Mouse (Mus musculus) spleen, postnatal 4 days (tissue): ENCODE measurements around the gene Gstp1.
A peak's percentile ranks its signal among the peaks of the same experiment; 100 is the strongest.
"Not testable (repeated sequence)": the region's sequence is repeated elsewhere in the genome, so short reads cannot be mapped to it uniquely, and the experiment has no call there.

ENCODE experiments used
- DNase-seq, 2 experiments: peaks; one replicate each; pipeline ENCODE4 v3.0.0; 2022; ENCODE audit warnings: low spot score in 2 of 2

Gene Gstp1

DNA sequence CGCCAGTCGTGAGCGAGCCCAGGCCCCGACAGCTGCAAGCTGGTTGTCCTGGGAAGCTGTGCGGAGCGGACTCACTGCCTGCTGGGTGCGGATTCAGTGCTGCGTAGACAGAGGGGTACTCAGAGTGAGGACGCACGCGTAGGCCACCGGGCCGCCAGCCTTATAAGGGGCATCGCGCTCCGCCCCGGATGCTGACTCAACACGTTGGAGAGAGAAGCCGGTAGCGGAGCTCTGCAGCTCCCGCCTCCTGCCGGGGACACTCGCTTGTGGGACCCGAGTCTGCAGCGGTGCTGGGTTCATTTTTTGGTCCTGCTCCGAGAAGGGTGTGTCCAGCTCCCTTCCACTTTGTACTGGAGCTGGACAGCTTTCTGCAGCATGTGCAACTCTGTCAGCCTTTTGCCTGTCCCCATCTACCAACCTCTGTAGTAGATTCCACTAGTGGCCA, at the start of gene Gstp1:
TSS of gene Gstp1 (minus strand) at position 198 of the 445 bp plus-strand sequence.
- peak; percentile 81 to 89 for DNase-seq

DNA sequence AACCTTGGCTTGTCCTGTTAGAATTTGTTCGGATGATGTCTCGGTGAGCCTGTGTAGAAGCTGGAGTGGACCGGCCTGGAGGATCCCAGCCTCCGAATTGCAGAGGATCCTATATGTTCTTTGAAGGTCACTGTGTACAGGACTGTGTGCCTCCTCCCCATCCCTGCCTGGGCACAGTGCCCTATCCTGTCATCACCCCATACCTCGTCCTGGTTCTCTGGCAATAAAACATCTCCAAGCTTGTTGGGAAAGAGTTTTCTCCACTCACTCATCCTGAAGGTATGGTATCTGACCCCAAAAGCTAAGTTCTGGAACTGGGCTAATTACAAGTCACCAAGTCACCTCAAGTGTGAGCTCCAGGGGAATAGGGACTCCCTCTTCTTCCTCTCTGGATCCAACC, 49.3 kb upstream of the Gstp1 start:
- no peak for DNase-seq

DNA sequence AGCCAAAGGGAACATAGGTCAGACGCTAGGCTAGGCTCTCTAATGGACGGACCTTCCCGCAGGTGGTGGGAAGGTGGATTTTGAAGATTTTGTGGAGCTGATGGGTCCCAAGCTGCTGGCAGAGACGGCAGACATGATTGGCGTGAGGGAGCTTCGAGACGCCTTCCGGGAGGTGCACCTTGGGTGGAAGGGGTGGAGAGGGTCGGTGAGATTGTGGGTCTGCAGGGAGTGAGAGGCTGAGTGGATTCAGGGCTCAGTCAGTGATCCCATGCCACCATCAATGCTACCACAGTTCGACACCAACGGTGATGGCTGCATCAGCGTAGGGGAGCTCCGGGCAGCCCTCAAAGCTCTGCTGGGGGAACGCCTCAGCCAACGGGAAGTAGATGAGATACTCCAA, 48.4 kb upstream of the Gstp1 start:
- no peak for DNase-seq

- DNase-seq, result no peak
Observed at GRCm38 (mm10) chr19:4084984-4085383, 47.2 kb upstream of the Gstp1 start.

DNA sequence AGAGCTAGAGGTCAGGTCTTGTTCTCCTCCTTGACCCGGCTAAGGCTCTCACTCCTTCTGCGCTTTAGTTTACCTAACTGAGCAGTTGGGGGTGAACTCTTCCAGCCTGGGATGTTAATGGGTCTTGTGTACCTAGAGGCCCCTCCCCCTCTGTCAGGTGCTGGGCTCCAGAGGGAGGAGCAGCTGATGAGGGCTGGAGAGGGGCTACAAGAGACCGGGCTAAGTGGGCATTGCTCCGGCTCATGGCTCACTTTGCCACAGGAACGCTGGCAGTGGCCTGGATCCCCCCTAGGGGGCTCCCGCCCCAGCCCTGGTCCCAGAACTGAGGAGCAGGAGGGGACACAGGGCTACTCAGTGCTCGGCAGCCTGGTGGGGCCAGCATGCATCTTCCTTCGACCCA, 46.0 kb upstream of the Gstp1 start:
- DNase-seq, result peak in 1 of 2 experiments; percentile 13

- no peak for DNase-seq
Observed at GRCm38 (mm10) chr19:4083316-4083715, 45.5 kb upstream of the Gstp1 start.

GRCm38 (mm10) chr19:4082219-4082965, 44.6 kb upstream of the Gstp1 start:
- DNase-seq, result peak in 1 of 2 experiments; percentile 58

DNA sequence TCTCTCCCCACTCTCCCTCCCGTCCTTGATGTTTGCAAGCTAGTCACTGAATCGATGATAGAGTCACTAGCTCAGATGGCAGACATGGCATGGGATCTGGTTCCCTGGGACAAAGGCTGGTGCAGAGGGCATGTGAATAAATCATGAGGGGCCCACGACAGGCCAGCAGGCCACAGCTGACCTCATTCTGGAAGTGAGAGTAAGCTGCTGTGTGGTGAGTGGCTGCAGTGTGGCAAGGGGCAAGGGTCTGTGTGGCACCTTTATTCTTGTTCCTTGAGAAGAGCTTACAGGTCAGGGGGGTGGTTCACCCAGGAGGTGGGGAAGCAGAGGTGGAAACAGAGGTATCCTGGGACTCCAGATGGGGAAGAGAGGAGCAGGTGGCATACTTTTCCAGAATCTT, 43.6 kb upstream of the Gstp1 start, which contains the start of gene Cabp2:
TSS of gene Cabp2 (plus strand) at position 185 of the 400 bp plus-strand sequence.
- peak; percentile 12 to 63 for DNase-seq

DNA sequence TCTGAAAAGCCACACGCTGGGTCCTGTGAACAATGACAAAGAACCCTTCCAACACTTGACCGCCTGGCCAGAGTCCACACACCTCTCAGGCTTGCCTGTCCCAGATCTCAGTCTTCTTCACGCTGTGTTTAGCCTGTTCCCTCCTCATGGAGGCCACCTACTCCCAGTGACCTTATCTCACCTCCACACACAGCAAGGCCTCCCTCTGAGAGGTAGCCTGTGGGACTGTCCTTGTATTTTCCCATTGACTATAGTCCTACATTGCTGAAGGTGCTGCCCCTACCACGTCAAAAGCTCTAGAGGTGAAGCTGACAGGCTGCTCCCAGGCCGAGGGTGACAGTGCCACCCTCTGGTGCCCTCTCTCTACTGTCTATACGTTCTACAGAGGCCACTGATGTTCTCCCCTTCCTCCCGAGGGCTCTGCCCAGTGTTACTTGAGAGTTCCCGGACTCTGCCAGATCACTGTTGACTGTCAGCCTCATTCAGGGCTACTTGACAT, 42.8 kb upstream of the Gstp1 start:
- peak; percentile 46 to 70 for DNase-seq

GRCm38 (mm10) chr19:4079594-4079993, 41.8 kb upstream of the Gstp1 start:
- peak in 1 of 2 experiments; percentile 67 for DNase-seq

DNA sequence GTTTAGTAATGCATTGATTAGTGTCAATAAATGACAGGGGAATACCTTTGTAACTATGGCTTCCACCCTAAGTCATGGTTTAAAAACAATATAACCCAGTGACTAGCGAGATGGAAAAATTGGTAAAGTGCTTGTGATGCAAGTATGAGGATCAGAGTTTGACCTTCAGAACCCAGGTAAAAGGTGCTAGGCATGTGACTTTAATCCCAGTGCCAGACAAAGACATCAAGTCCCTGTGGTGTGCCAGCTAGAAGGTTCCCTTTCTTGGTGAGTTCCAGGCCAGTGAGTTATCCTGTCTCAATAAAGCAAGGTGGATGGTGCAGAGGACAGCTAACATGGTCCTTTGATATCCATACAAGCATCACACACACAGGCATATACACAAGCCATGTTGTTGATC, 37.7 kb upstream of the Gstp1 start:
- DNase-seq, result no peak

- no peak for DNase-seq
Observed at GRCm38 (mm10) chr19:4072706-4073424, 35.1 kb upstream of the Gstp1 start.

DNA sequence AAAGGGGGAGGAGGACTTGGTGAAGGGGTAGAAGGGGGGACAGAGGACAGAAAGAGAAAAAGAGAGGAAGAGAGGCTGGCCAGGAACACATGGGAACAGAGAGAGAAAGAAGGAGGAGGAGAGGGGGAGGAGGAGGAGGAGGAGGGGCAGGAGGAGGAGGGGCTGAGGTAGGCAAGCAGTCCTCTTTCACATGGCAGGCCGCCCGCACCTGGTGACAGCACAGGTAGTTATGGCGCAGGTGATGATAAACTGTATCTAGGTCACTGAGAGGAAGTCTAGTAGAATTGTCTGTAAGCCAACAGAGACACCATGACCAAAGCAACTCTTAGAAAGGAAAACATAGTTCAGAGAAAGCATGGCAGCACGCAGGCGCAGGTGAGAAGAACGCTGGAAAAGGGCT, 33.6 kb upstream of the Gstp1 start:
- DNase-seq, result no peak

DNA sequence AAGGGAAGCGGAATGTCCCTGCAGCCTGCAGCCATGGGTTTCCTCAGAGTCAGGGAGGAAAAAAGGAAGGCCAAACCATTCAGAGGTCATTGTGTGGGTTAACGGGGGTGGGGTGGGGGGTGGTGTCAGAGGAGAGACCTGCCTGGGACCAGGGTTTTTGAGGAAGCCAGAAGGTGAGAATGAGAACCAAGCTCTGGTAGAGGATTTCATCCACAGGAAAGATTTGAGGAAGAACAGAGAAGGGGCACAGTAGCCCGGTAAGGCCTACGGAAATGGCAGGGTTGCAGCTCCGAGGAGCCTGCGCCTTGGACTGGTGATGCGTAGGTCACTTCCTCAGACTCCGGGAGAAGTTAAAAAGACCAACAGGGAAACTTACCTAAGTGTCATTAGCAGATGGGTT, 33.0 kb upstream of the Gstp1 start:
- no peak for DNase-seq

DNA sequence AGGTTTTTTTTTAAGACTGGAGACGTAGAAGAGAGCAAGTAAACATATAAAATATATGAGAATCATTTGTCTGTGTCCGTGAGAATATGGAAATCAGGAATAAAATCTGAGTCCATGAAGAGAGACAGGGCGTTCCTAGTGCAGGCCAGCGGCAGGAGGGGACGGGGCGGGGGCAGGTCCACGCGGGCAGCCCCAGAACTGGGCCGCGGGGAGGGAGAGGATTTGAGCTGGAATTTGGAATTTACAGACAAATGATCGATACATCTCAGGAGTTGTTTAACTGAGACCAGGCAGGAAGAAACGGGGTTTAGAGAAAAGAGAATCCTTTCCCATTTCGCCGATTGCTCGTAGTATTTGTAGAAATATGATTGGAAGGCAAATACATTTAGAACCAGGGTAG, 32.5 kb upstream of the Gstp1 start:
- no peak for DNase-seq

GRCm38 (mm10) chr19:4068717-4069410, 31.1 kb upstream of the Gstp1 start:
- DNase-seq, result no peak

- not testable (repeated sequence) for DNase-seq
Observed at GRCm38 (mm10) chr19:4068242-4068641, 30.5 kb upstream of the Gstp1 start.

GRCm38 (mm10) chr19:4066877-4067276, 29.1 kb upstream of the Gstp1 start:
- no peak for DNase-seq

DNA sequence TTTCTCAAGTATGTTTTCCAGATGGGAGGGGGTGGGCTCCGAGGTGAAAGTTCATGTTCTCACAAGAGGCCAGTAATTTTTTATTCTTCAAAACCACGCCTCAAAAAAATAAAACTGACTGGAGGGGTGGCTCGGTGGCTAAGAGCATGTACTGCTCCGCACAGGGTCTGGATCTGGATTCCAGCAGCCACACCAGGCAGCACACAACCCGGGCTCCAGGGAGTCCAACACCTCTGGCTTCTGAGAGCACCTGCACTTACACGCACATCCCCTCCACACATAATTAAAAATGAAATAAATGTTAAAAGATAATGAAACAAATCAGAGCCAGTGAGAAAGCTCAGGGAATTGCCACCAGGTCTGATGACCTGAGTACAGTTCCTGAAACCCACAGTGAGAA, 28.5 kb upstream of the Gstp1 start:
- no peak for DNase-seq

GRCm38 (mm10) chr19:4064501-4064900, 26.7 kb upstream of the Gstp1 start:
- DNase-seq, result not testable (repeated sequence)

DNA sequence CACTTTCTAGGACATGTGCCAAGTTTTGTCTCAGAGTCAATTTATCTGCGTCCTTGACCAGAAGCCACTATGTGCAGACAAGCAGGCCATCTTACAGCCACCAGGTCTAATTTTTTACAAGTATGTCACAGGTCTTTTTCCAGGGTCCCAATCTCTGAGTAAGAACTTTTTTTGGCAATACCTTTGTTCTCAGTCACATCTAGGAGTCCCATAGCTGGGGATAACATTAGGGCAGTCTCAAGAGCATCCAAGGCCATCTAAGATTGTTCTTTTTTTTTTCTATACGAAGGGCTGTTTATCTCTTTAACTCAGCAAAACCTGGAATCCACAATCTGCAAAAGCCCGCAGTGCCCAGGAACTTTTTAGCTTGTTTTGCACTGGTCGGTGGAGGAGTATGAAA, 25.6 kb upstream of the Gstp1 start:
- not testable (repeated sequence) for DNase-seq

DNA sequence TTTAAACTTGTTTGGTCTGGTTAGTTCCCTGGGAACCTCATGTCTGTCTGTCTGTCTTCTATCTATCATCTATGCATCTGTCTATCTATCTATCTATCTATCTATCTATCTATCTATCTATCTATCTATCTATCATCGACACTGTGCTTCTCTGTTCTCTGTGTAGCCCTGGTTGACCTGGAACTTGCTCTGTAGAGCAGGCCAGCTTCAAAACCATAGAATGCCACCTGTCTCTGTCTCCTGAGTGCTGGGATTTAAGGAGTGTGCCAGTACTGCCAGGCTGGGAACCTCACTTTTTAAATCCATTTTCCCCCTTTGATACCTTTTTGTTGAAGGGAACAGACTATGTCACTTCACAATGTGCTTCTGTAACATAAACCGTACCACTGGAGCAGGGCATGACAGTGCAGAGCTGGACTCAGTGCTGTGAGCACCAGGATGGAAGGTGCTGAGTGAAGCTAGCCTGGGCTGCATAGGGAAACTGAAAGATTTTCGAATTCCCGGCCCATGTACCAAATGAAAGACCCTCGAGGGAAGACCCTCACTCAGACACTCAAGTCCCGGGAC, 23.2 kb upstream of the Gstp1 start:
- no peak for DNase-seq
